Mouse (Mus musculus) T-helper 2 cell (primary cell): ENCODE measurements around the gene Uxs1.

Source experiments
- in situ Hi-C: fragments of 300-600 bp; cut with MboI, MseI; formaldehyde crosslinking; loops from one replicate; pipeline ENCODE4 v1.15.1; 2025; ENCODE audit warnings: high pct_unique_total_duplicates

Gene Uxs1

GRCm38 (mm10) chr1:43732657-43733056 lies 94.9 kb downstream of the Uxs1 start:
- in situ Hi-C loops = loop anchor here (10.0 kb wide), 1 partner anchor 438 kb away; no protein-coding TSS in a partner anchor

GRCm38 (mm10) chr1:43732100-43732499 lies 95.5 kb downstream of the Uxs1 start:
- in situ Hi-C loops = loop anchor here (10.0 kb wide), 1 partner anchor 437 kb away; no protein-coding TSS in a partner anchor

GRCm38 (mm10) chr1:43730491-43730924 lies 97.1 kb downstream of the Uxs1 start, which contains the start of gene 1500015O10Rik:
Gene 1500015O10Rik, plus strand, starts transcription at chr1:43730602.
- in situ Hi-C loops = loop anchor here (10.0 kb wide), 1 partner anchor 436 kb away; no protein-coding TSS in a partner anchor

- in situ Hi-C loops = no loop called here
These were observed 105.1 kb downstream of the Uxs1 start for GRCm38 (mm10) chr1:43722459-43722858.

GRCm38 (mm10) chr1:43718793-43719192 lies 108.8 kb downstream of the Uxs1 start:
- in situ Hi-C loops = no loop called here

GRCm38 (mm10) chr1:43717967-43718366 lies 109.6 kb downstream of the Uxs1 start:
- in situ Hi-C loops = no loop called here

GRCm38 (mm10) chr1:43714841-43715240 lies 112.8 kb downstream of the Uxs1 start:
- in situ Hi-C loops = no loop called here

GRCm38 (mm10) chr1:43698577-43699000 lies 129.0 kb downstream of the Uxs1 start:
- in situ Hi-C loops = no loop called here
